Mouse (Mus musculus) left cerebral cortex, postnatal 10 days (tissue): ENCODE measurements at regions not wholly inside any gene's neighbourhood (a gene's known extent, or its start where the extent isn't known, plus 50 kb on each side); places are given as distances from the start of the nearest gene placed in this dataset.
"Not testable (repeated sequence)": the region's sequence is repeated elsewhere in the genome, so short reads cannot be mapped to it uniquely, and the experiment has no call there.

ENCODE experiments used
- DNase-seq, 2 experiments: peaks; one replicate each; pipeline ENCODE4 v3.0.0; 2021 to 2022; ENCODE audit warnings: low spot score in 2 of 2, mixed read lengths in 1 of 2; ENCODE audit errors: extremely low spot score in 1 of 2
- intact Hi-C: fragments of 180-260 bp; cut with DNase I; formaldehyde crosslinking; loops from one replicate; pipeline ENCODE4 v1.15.1; 2025

- intact Hi-C loops, result no loop called here
- no peak for DNase-seq
Observed at GRCm38 (mm10) chr3:9078201-9078600, 531.7 kb downstream of the Zfp704 start.

GRCm38 (mm10) chr3:9076696-9077095 is 533.2 kb downstream of the Zfp704 start:
- intact Hi-C loops, result no loop called here
- peak; percentile 54 for DNase-seq

GRCm38 (mm10) chr3:9072471-9072870 is 537.4 kb downstream of the Zfp704 start:
- intact Hi-C loops, result not testable (repeated sequence)

DNA sequence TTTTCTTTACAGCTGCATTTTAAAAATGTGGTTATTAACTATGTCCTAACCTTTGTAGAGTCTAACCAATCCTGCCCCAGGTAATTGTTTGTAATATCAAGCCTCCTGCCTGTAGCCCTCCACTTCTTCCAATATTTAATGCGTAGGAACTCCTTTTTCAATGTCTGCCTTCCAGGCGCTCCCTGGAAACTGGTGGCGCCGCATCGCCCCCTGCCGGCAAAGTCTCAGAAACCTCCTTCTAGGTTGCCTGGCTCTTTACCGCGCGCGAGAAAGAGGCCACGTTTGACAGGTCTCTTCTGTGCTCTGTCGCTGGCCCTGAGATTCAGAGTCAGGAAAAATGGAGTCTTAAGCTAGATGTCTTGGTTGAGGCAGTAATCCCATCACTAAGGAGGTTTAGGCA is 542.8 kb downstream of the Zfp704 start:
- peak; percentile 77 to 87 for DNase-seq
- intact Hi-C loops, result loop anchor here (2.0 to 5.0 kb wide), 4 partner anchors 95 to 472 kb away; no protein-coding TSS in a partner anchor

More at GRCm38 (mm10) chr3:9072471-9072870, 537.4 kb downstream of the Zfp704 start:
- DNase-seq, result not testable (repeated sequence)

DNA sequence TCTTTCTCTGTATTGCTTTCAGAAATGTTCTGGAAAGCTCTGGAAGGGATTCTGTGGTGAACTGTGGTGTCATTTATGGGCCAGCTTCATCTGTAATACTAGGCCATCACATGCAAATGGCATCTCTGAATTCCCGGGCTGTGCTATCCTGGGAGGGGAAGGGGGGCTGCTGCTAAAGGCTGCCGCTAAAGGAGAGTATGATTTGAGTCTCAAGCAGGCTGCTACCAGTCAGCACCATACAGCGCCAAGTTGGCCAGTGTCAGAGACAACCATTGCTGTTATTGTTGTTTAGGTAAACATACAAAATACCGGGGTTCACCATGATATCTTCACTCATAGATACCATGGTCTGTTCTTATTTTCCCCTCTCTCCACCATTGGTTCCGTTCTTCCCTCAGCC is 543.5 kb downstream of the Zfp704 start:
- intact Hi-C loops, result loop anchor here (2.0 to 5.0 kb wide), 4 partner anchors 94 to 472 kb away; no protein-coding TSS in a partner anchor

DNA sequence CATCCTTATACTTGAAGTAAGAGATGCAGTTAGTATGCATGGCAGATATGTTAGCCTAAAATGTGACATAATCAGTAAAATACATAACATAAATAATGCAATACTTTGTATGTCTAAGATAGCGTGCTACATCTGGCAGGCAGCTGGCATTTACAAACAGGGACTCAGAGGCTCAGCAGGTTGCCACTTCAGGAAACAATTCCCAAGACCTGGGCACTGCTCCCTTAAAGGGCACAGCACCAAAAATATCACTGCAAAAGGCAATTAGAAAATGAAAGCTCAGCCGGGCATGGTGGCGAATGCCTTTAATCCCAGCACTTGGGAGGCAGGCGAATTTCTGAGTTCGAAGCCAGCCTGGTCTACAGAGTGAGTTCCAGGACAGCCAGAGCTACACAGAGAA is 544.0 kb downstream of the Zfp704 start:
- intact Hi-C loops, result loop anchor here (2.0 to 5.0 kb wide), 4 partner anchors 94 to 471 kb away; no protein-coding TSS in a partner anchor

More for the DNA sequence above, 543.5 kb downstream of the Zfp704 start:
- DNase-seq, result no peak

DNA sequence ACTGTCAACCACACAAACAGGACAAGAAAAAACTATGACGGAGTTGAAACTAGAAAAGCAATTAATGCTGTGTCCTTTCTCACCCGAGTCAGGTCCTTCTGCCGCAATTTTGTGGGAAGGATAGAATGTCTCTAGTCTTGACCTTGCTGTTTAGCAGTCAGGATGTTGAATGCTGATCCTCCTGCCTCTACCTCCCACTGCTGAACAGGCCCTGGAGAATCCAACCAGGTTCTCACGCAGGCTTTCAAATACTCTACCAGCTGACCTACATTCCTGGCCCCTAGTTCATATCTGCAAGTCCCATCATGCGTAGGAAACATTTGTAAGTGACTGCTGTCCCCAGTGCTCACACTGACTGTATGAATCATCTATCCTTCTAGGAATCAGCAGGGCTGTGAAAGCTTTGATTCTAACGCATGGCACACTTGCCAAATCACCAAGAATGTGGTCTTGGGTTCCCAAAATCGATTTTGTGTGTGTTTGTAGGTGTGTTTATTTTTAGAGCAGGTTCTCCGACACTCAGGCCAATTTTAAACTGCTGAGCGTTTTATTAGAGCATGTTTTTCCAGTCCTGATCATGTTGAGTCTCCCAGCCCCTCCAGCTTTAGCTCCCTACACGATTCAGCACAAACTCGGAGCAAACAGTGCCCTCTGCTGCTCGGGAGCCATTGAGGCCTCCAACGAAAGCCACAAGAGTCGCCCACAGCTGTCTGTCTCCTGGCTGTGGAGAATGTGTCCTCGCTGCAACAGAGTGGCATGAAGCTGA is 545.4 kb downstream of the Zfp704 start:
- DNase-seq, result peak; percentile 38 to 70
- intact Hi-C loops, result loop anchor here (5.0 kb wide), 3 partner anchors 92 to 403 kb away; no protein-coding TSS in a partner anchor

More for the DNA sequence above, 544.0 kb downstream of the Zfp704 start:
- DNase-seq, result no peak

DNA sequence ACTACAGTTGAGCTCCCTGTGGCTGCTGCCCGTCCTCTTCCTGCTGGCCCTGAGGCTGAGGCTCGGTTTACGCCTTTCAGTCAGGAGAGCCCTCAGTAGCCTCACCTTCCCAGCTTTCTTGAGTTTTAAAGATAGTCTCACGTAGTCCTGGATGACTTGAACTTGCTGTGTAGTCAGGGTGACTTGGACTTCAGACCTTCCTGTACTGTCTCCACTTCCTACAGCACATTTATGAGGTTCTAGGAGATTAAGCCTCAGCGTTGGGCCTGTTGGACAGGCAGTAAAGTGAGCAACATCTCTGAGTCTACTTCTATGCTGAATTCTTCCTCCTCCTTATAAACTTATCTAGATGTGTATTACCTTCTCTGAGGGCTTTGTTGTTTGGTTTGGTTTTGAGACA is 546.2 kb downstream of the Zfp704 start:
- intact Hi-C loops, result no loop called here
- no peak for DNase-seq

DNA sequence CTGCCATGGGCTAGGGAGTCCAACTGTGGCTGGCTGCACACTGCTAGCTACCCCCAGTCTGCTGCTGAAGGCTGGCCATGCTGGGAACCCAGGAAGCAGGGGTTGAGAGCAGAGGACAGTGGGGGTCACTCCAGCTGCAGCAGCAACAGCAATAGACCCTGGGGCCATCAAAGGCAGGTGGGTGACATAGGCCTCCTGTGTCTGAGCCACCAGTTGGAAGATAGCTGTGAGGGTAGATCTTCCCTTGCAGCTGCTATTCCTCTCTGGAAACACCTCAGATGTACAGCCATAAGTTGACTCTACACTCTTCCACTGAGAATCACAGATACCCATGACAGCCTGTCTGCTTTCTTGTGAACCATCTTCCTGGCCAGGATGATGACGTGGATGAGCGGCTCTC is 548.5 kb downstream of the Zfp704 start:
- intact Hi-C loops, result no loop called here
- DNase-seq, result no peak

DNA sequence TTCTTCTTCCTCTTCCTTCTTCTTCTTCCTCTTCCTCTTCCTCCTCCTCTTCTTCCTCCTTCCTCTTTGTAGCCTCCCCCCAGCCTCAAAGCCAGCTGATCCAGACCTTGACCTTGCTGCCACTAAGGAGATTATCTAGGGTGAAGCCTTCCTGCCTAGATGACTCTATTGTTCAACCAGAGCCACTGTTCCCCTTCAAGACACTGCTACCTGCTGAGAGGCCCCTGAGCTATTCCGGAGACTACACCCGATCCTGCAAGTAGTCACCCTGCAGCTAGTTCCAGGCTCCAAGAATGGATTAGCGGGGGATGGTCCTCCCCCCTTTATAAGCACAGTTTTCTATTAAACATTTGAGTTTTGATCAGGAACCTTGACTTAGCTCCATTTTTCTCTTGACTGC is 552.2 kb downstream of the Zfp704 start:
- not testable (repeated sequence) for DNase-seq

GRCm38 (mm10) chr3:9056846-9057245 is 553.0 kb downstream of the Zfp704 start:
- intact Hi-C loops, result no loop called here
- no peak for DNase-seq

More for the DNA sequence above, 552.2 kb downstream of the Zfp704 start:
- intact Hi-C loops, result not testable (repeated sequence)

DNA sequence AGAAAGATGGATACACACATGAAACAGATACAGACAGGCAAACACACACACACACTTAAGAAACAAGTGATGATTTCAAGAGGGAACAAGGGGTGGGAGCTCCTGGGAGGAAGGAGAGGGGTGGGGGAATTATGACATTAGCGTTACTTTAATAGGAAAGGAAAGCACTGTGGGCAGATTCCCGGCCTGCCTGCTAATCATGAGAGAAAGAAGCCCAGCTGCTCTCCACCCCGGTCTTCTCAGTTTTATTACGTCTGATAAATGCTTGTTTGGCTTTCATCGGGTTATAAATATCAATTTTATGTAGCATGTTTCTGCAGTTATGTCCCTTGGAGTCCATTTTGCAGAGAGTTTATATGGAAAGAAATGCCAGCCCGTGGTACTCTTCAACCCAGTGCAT is 554.1 kb downstream of the Zfp704 start:
- no peak for DNase-seq
- intact Hi-C loops, result no loop called here
